Mouse (Mus musculus): ENCODE measurements around the gene Luc7l2. TPM values are rescaled to one million over a fixed set of nuclear protein-coding genes. Genes with fewer than 3 reads are reported as not detected.

The Luc7l2 gene
- polyA plus RNA-seq, 1 experiment from 2014 or later, result 31.9 TPM

DNA sequence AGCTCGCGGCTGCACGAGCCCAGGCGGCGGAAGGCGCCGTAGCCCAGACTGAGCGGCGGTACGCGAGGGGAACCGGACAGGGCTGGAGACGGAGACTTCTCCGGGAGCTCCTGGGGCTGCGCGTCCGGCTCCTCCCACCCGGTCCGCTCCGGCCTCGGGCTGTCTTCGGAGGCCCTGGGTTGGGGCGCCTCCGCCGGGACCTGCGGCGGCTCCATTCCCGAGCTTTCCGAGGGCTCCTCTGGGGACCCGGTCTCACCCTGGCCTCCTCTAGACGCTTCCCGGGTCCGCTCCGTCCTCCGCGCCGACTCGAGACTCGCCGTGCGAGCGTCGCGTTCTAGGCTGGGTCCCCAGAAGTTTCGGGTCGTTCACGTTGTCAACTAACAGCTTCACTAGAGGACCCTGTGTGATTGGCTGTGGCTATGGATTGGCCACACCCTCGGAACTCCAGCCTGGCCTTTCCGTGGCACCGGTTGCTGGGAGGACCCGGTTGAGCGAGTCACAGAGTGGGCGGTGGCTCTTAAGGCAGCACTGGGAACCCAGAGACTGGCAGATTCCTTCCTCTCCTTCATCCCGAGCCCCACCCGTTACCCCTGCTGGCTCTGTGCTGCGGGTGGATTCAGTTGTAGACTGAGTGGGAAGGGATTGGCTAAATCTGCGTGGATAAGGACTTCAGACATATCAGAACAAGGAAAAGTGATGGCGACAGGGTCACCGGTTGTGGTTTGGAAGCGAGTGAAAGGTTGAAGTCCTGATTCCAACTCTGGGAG, 85.9 kb downstream of the Luc7l2 start, which contains the start of gene Klrg2:
TSS of gene Klrg2 (minus strand) at position 391 of the 767 bp plus-strand sequence.
- Histone ChIP-seq H3K27ac (ENCODE audit: low read length) (no peak within 1 kb of the TSS), H3K9me3 (replicated peaks; ENCODE audit: control insufficient read depth, low read length) (no peaks in the 10 kb centered on the region), H3K27me3 (ENCODE audit: control insufficient read depth, insufficient read depth, low read length) (peaks cover 62% of the 10 kb centered on the region), H3K4me3 (ENCODE audit: low read length) (peak within 1 kb of the TSS; percentile 67), H3K9ac (ENCODE audit: low read length) (peak within 1 kb of the TSS; percentile 69), H3K4me1 (ENCODE audit: control insufficient read depth, insufficient read depth, low read length) (peaks cover 17% of the 10 kb centered on the region), H3K4me2 (ENCODE audit: low read depth, low read length) (peak within 1 kb of the TSS; percentile 100), H3K36me3 (ENCODE audit: control insufficient read depth, insufficient read depth) (no peaks in the 10 kb centered on the region)
- ATAC-seq (replicated peaks; ENCODE audit: extremely low read depth, insufficient read depth, low FRiP score), result peak; percentile 79
- WGBS, result 1% methylated on average over 59 of the region's 60 CpGs

- peaks cover 43% of the 10 kb centered on the region for H3K27me3 ChIP-seq (ENCODE audit: control insufficient read depth, insufficient read depth, low read length)
- ATAC-seq (replicated peaks; ENCODE audit: extremely low read depth, insufficient read depth, low FRiP score), result no peak
- H3K9me3 ChIP-seq (replicated peaks; ENCODE audit: control insufficient read depth, low read length), result no peaks in the 10 kb centered on the region
- whole genome bisulfite sequencing, result 65% methylated on average over 11 of the region's 11 CpGs
- H3K4me1 ChIP-seq (ENCODE audit: control insufficient read depth, insufficient read depth, low read length), result peaks cover 17% of the 10 kb centered on the region
- H3K4me2 ChIP-seq (ENCODE audit: low read depth, low read length), result no peak overlapping the region
- no peaks in the 10 kb centered on the region for H3K36me3 ChIP-seq (ENCODE audit: control insufficient read depth, insufficient read depth)
- H3K27ac ChIP-seq (ENCODE audit: low read length), result no peak overlapping the region
- H3K9ac ChIP-seq (ENCODE audit: low read length), result no peak overlapping the region
- H3K4me3 ChIP-seq (ENCODE audit: low read length), result no peak overlapping the region
Observed at GRCm38 (mm10) chr6:38640401-38640800, 89.3 kb downstream of the Luc7l2 start.

GRCm38 (mm10) chr6:38641228-38641627, 90.1 kb downstream of the Luc7l2 start:
- 67% methylated on average over 5 of the region's 5 CpGs for WGBS
- H3K36me3 ChIP-seq (ENCODE audit: control insufficient read depth, insufficient read depth), result no peaks in the 10 kb centered on the region
- H3K9me3 ChIP-seq (replicated peaks; ENCODE audit: control insufficient read depth, low read length), result no peaks in the 10 kb centered on the region

DNA sequence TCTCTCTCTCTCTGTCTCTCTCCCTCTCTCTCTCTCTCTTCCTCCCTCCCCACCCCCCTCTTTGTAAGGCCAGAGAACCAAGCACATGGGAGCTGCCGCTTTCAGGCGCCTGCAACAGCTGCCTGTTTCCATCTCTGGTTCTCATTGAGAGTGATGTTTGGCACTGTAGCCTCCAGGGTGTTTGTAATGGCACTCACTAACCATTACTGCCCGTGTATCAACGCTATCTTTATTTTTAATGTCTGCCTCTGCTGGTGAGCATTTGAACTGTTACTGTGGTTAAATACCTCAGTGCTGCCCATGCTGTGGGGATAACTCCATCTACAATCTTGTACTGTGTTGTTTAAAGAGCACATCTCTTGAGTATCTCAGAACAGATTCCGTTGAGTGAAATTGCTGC, 90.5 kb downstream of the Luc7l2 start:
- no peaks in the 10 kb centered on the region for H3K36me3 ChIP-seq (ENCODE audit: control insufficient read depth, insufficient read depth)
- peaks cover 6% of the 10 kb centered on the region for H3K4me1 ChIP-seq (ENCODE audit: control insufficient read depth, insufficient read depth, low read length)
- H3K4me3 ChIP-seq (ENCODE audit: low read length), result no peak overlapping the region
- 42% methylated on average over 5 of the region's 5 CpGs for WGBS
- H3K27ac ChIP-seq (ENCODE audit: low read length), result no peak overlapping the region
- no peak overlapping the region for H3K4me2 ChIP-seq (ENCODE audit: low read depth, low read length)
- no peak for ATAC-seq (replicated peaks; ENCODE audit: extremely low read depth, insufficient read depth, low FRiP score)
- H3K27me3 ChIP-seq (ENCODE audit: control insufficient read depth, insufficient read depth, low read length), result peaks cover 35% of the 10 kb centered on the region
- H3K9ac ChIP-seq (ENCODE audit: low read length), result no peak overlapping the region
- no peaks in the 10 kb centered on the region for H3K9me3 ChIP-seq (replicated peaks; ENCODE audit: control insufficient read depth, low read length)

More at GRCm38 (mm10) chr6:38641228-38641627, 90.1 kb downstream of the Luc7l2 start:
- H3K4me3 ChIP-seq (ENCODE audit: low read length), result no peak overlapping the region
- peaks cover 10% of the 10 kb centered on the region for H3K4me1 ChIP-seq (ENCODE audit: control insufficient read depth, insufficient read depth, low read length)
- H3K27ac ChIP-seq (ENCODE audit: low read length), result no peak overlapping the region
- no peak overlapping the region for H3K9ac ChIP-seq (ENCODE audit: low read length)
- no peak for ATAC-seq (replicated peaks; ENCODE audit: extremely low read depth, insufficient read depth, low FRiP score)
- no peak overlapping the region for H3K4me2 ChIP-seq (ENCODE audit: low read depth, low read length)
- peaks cover 35% of the 10 kb centered on the region for H3K27me3 ChIP-seq (ENCODE audit: control insufficient read depth, insufficient read depth, low read length)

GRCm38 (mm10) chr6:38642593-38642992, 91.5 kb downstream of the Luc7l2 start:
- Histone ChIP-seq H3K27me3 (ENCODE audit: control insufficient read depth, insufficient read depth, low read length) (peaks cover 31% of the 10 kb centered on the region), H3K4me1 (ENCODE audit: control insufficient read depth, insufficient read depth, low read length) (peaks cover 2% of the 10 kb centered on the region; the same call in 1 of the 2 replicates), H3K9ac (ENCODE audit: low read length) (no peak overlapping the region), H3K36me3 (ENCODE audit: control insufficient read depth, insufficient read depth) (no peaks in the 10 kb centered on the region), H3K9me3 (replicated peaks; ENCODE audit: control insufficient read depth, low read length) (no peaks in the 10 kb centered on the region), H3K4me2 (ENCODE audit: low read depth, low read length) (no peak overlapping the region), H3K4me3 (ENCODE audit: low read length) (no peak overlapping the region), H3K27ac (ENCODE audit: low read length) (no peak overlapping the region)
- peak; percentile 58; the same call in 1 of the 2 replicates for ATAC-seq (replicated peaks; ENCODE audit: extremely low read depth, insufficient read depth, low FRiP score)
- WGBS, result 34% methylated on average over 5 of the region's 5 CpGs

GRCm38 (mm10) chr6:38643039-38643438, 91.9 kb downstream of the Luc7l2 start:
- WGBS, result 70% methylated on average over 3 of the region's 3 CpGs
- no peaks in the 10 kb centered on the region for H3K36me3 ChIP-seq (ENCODE audit: control insufficient read depth, insufficient read depth)
- H3K9me3 ChIP-seq (replicated peaks; ENCODE audit: control insufficient read depth, low read length), result no peaks in the 10 kb centered on the region
- no peak overlapping the region for H3K9ac ChIP-seq (ENCODE audit: low read length)
- no peak overlapping the region for H3K4me2 ChIP-seq (ENCODE audit: low read depth, low read length)
- H3K27me3 ChIP-seq (ENCODE audit: control insufficient read depth, insufficient read depth, low read length), result peaks cover 26% of the 10 kb centered on the region
- H3K4me3 ChIP-seq (ENCODE audit: low read length), result no peak overlapping the region
- no peak; the same call in 1 of the 2 replicates for ATAC-seq (replicated peaks; ENCODE audit: extremely low read depth, insufficient read depth, low FRiP score)
- H3K4me1 ChIP-seq (ENCODE audit: control insufficient read depth, insufficient read depth, low read length), result peaks cover 2% of the 10 kb centered on the region; the same call in 1 of the 2 replicates
- H3K27ac ChIP-seq (ENCODE audit: low read length), result no peak overlapping the region

GRCm38 (mm10) chr6:38649545-38649944, 98.4 kb downstream of the Luc7l2 start:
- WGBS, result 56% methylated on average over 3 of the region's 3 CpGs
- Histone ChIP-seq H3K9ac (ENCODE audit: low read length) (no peak overlapping the region), H3K4me1 (ENCODE audit: control insufficient read depth, insufficient read depth, low read length) (no peaks in the 10 kb centered on the region), H3K27me3 (ENCODE audit: control insufficient read depth, insufficient read depth, low read length) (no peaks in the 10 kb centered on the region), H3K9me3 (replicated peaks; ENCODE audit: control insufficient read depth, low read length) (no peaks in the 10 kb centered on the region; the same call in 1 of the 2 replicates), H3K4me2 (ENCODE audit: low read depth, low read length) (no peak overlapping the region), H3K36me3 (ENCODE audit: control insufficient read depth, insufficient read depth) (no peaks in the 10 kb centered on the region), H3K4me3 (ENCODE audit: low read length) (no peak overlapping the region), H3K27ac (ENCODE audit: low read length) (no peak overlapping the region)
- ATAC-seq (replicated peaks; ENCODE audit: extremely low read depth, insufficient read depth, low FRiP score), result no peak

- 37% methylated on average over 14 of the region's 14 CpGs for WGBS
- Histone ChIP-seq H3K27me3 (ENCODE audit: control insufficient read depth, insufficient read depth, low read length) (no peaks in the 10 kb centered on the region), H3K9me3 (replicated peaks; ENCODE audit: control insufficient read depth, low read length) (no peaks in the 10 kb centered on the region; the same call in 1 of the 2 replicates), H3K4me3 (ENCODE audit: low read length) (no peak overlapping the region), H3K4me2 (ENCODE audit: low read depth, low read length) (no peak overlapping the region), H3K9ac (ENCODE audit: low read length) (no peak overlapping the region), H3K4me1 (ENCODE audit: control insufficient read depth, insufficient read depth, low read length) (no peaks in the 10 kb centered on the region), H3K27ac (ENCODE audit: low read length) (no peak overlapping the region), H3K36me3 (ENCODE audit: control insufficient read depth, insufficient read depth) (no peaks in the 10 kb centered on the region)
- ATAC-seq (replicated peaks; ENCODE audit: extremely low read depth, insufficient read depth, low FRiP score), result no peak
Observed at GRCm38 (mm10) chr6:38650263-38650937, 99.3 kb downstream of the Luc7l2 start.
